Mouse (Mus musculus) adrenal gland, postnatal 0 days (tissue): ENCODE data around the gene Mb. TPM values are rescaled to one million over a fixed set of nuclear protein-coding genes. Genes with fewer than 3 reads are reported as not detected.

Source experiments
- polyA plus RNA-seq: library from polyadenylated mRNA; unstranded; fragments of >200 nt; fragmentation: Nextera tagmentation; extraction: Ambion mirVana; gene quantifications from 2 replicates; pipeline ENCODE4 v1.2.1, GENCODE M21; 2015

The Mb gene
- polyA plus RNA-seq, result 1.8 TPM in 1 of 2 replicates, not detected in the other

GRCm38 (mm10) chr15:77050570-77050969 is at the start of gene Mb:
Gene Mb (minus strand): TSS chr15:77050670.

GRCm38 (mm10) chr15:77044597-77045320 is 5.7 kb downstream of the Mb start, which contains the start of gene Apol6:
Gene Apol6 (plus strand): TSS chr15:77044729.

Other genes with a start within 250 kb of the Mb start
- gene Zfp251, start 179.2 kb downstream of the Mb start, polyA plus RNA-seq, result 11.6 and 13.7 TPM in 2 replicates
- gene Zfp7, start 171.4 kb downstream of the Mb start, polyA plus RNA-seq, result 3.7 and 3.8 TPM in 2 replicates
- gene Gm49527, start 171.3 kb downstream of the Mb start, polyA plus RNA-seq, result 0.72 TPM in 1 of 2 replicates, not detected in the other
- gene Zfp647, start 125.2 kb downstream of the Mb start, polyA plus RNA-seq, result 4.3 and 6.5 TPM in 2 replicates
- 50.3 and 69.7 TPM in 2 replicates for gene 1110038F14Rik, start 102.2 kb downstream of the Mb start, polyA plus RNA-seq
- 2.0 and 4.8 TPM in 2 replicates for gene Apol6, start 5.9 kb downstream of the Mb start, polyA plus RNA-seq